Mouse (Mus musculus) frontal cortex, postnatal 14 days (tissue): ENCODE measurements at regions not wholly inside any gene's neighbourhood (a gene's known extent, or its start where the extent isn't known, plus 50 kb on each side); places are given as distances from the start of the nearest gene placed in this dataset.

ENCODE experiments used
- DNase-seq, 2 experiments: peaks; one replicate each; pipeline ENCODE4 v3.0.0; 2022; ENCODE audit warnings: low spot score in 2 of 2

DNA sequence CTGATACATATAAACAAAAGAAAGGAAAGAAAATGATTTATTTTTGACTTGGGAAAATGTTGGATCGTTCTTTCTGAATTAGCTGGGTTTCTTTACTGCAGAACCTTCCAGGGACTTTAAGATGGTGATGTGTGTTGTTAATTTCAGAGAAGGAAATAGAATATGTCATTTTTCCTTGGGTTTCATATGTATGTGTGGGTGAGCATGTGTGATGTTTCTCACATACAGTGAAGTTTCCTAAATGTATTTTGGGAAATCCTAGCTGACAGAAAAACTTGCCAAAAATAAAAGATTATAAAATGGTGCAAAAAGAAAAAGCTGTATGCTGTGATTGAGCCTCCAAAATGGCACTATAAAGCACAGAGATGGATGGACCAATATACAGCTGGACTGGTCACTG is 319.2 kb downstream of the Lmx1a start:
- DNase-seq: no peak

DNA sequence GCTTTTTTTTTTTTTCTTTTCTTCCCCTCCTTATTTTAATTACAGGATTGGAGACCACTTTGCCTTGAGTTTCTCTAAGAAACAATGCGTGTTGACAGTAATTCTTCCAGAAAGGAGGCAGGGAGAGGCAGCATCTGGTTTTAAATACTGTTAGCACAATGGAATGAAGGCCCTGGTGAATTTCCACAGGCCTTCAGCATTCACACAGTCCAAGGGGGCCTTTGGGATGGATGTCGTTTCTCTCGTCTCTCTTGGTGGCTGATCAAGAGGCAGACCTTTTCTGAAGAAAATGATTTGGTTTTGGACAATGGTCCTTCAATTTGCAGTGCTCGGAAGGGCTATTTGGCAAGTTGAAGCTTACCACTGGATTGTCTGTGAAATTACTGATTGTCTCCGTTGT is 321.4 kb downstream of the Lmx1a start:
- DNase-seq: no peak

DNA sequence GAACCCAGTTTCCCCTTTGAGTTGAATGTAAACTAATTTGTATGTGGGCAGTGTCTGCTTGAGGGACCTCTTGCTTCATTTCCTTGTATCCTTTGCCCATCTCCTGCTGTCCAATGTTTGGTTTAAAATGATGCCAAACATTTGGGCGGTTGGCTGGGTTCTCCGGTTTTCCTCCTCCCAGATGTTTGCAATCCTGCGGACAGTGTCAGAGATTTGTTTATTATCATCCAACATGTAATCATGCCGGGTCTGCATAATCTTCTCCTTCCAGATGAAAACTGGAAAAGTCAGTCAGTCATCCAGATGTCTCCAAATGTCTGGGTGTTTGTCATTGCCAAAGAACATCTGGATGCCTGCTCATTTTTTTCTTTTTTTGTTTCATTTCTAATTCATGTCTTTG is 323.0 kb downstream of the Lmx1a start:
- DNase-seq: no peak

DNA sequence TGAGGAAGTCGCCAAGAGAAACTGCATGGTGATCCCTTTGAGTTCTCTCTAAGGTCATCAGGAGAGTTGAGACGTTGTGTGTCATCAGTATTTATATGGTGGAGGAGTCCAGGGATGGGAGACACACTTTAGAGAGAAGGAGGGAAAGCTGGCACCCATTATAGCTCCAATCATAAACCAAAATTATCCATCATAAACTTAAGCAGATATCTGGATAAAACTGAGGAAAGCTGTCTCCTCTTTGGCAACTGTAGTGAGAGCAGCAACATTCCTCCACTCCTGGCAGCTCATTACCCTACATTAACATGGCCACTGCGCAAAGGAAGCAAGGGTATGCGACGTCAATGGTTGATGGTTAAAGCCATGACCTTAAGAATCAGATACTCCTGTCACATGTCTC is 323.6 kb downstream of the Lmx1a start:
- DNase-seq: no peak

DNA sequence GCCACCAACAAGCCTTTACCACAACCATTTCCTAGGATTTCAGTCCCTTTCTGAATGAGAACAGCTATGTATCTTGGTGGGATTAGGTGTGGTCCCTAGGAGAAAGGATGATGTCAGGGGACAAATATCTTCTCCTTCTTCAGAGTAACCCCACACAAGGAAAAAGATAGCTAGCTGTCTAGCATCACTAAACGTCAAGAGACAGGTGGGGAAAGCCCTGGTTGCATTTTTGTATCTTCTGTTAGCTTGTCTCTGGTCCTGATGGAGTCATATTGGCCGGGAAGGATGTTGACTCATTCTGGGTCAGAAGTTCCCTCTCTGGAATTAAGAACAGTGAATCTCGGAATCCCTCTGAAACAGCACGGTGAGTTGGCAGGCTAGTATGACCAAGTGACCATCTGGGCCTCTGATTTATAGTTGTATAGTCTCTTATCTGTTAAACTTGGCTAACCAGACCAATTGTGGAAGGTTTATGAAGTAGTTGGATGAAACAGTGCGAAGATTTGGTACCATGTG is 327.4 kb downstream of the Lmx1a start:
- no peak for DNase-seq

DNA sequence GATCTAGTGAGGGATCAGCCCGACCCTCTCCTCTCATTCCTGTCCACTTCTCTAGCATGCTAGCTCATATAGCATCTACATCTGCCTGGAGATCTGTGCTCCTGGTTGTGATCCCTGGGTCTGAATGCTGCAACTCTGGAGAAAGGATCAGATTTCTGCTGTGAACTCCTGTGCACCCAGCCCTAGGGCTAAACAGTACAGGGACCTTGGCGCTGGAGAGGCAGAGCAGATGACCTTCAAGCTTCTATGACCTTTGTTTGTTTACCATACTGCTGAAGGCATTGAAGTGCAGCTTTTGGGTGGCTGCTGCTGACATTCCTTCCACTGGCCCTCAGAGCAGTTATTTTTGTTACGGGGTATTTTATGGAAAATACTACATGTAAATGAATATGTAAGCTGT is 337.4 kb downstream of the Lmx1a start:
- no peak for DNase-seq

DNA sequence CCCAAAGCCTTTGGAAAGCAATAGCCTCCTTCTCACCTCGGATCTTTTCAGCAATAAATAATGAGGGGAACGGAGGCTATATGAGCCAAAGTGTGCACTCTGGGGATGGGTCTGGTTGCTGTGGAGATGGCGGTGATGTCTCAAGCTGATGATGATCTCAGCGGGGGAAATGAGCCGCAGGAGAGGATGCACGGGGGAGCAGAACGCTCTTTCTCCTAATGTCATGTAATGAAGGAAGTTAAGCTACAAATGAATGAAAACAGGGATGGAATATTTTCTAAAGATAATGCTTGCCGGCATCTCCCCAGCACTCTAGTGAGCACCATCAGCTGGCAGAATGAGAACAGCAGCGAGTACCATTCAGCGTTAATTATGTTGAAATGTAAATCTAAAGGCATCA is 355.7 kb downstream of the Lmx1a start:
- no peak for DNase-seq

DNA sequence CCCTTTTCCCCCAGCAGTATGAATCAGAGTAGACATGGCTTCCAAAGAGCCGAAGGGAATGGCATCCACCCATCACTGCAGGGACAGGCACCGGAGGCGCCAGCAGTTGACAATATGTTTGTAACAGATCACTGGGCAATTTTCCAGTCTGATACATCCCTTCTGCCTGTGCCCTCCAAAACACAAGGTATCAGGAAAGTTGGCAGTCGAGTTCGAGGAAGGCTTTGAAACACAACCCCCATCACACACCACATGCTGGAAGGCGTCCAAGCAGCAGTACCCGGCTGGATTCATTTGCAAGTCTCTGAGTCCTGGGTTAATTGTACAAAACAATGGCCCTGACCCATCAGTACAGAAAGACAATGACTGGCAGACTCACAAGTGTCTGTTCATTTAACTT is 357.3 kb downstream of the Lmx1a start:
- DNase-seq: no peak

DNA sequence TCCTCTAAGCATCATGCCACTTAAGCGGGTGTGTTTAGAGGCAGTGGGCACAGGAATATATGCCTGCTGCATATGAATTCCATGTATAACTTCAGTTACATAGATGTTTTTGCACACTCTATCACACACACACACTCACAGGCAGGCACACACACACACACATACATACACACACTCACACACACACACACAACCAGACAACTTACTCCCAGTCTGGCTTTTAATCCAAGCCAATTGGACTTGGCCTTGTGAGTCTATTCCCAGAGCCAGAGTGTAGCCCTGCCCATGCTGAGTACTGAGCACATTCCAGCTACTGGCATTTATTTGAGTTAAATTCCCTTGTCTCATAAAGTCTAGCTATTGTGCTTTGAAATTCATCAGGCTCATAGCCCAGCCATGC is 357.7 kb downstream of the Lmx1a start:
- DNase-seq: no peak

DNA sequence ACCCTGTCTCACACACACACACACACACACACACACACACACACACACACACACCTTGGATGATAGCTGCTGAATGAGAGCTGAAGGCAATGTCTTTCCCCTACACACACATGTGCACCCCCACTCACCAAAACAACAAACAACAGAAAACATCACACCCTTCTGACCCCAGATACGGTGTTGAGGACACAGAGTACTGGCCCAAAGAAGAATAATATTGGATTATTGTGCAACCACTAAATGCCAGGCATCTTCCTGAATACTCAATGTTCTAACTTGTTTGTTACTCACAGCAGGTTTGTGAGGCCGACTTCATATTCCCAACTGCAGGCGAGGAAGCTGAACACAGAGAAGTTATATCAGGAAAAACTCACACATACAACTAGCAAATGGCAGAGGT is 360.9 kb downstream of the Lmx1a start:
- no peak for DNase-seq

DNA sequence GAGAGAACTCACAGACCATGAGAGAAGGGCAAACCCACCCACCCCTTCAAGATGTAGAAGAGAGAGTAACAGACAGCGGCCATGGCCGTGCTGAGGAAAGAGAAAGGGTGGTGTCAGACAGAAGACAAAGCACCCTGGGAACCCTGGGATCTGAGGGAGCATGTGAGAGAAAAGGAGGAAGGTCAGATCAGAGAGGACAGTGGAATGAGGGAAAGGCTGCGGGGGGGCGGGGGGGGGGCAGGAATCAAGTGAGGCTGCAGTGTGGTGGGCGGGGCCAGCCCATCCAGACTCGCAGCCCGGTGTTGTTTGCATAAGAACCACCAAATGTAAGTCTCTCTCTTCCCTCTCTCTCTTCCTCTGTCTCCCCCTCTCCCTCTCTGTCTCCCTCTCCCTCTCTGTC is 367.4 kb downstream of the Lmx1a start:
- no peak for DNase-seq

DNA sequence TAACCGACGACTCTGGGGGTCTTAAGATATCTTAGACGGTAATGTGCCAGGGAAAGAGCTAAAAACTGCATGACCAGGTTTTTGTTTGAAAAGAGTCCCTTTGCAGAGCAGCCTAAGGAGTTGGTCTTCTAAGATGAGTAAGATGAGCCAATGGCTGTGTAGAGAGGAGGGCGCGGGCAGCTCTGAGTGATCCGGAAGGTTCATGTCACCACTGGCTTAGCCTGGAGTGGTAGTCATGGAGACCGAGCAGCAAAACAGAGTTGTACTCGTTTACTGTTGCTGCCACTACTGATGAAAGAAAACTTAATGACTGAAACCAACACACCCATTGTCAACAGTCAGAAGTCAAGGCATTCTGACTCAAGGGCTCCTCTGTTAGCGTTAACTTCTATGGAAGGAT is 368.4 kb downstream of the Lmx1a start:
- no peak for DNase-seq

DNA sequence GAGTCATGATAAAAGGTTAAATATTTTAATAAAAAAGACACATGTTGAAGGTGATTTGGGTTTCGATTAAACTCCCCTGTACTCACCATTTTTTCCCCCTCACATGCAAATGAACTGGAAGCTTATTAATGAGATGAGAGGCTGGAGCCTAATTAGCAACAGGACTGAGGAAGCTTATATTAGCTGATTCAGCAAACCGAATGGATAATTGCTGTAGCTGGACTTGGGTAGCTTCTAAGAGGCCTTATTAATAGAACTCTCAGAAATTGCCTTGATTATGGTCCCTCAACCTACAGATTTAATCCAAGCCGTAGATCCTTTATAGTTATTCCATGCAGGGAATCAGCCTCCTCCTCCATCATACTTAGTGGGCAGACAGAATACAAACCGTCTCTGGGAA is 369.7 kb downstream of the Lmx1a start:
- no peak for DNase-seq

DNA sequence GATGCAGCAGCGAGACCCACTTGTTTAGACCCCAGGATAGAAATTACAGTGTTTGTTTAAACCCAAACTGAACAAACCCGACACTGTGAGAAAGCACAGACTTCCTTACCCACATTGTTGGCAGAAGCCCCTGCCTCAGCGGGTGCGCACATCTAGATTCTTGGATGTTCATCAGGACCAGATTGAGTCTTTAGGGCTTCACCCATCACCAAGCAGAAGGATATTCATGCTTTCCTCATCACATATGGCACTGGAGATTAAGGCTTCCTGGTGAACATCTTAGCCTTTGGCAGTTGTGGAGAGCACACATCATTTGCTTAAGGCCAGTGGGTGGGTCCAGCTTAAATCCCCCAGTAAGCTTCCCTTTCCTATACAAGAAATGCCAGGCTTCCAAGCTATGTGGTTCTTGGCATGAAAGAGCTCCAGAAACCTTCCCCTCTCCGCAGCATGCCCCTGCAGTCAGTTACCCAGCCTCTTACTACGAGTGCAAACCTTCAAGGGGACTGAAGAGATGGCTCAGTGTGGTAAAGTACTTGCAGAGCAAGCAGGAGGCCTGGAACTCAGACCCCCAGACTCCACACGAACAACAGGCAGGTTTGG is 367.9 kb downstream of the Pbx1 start:
- no peak for DNase-seq

DNA sequence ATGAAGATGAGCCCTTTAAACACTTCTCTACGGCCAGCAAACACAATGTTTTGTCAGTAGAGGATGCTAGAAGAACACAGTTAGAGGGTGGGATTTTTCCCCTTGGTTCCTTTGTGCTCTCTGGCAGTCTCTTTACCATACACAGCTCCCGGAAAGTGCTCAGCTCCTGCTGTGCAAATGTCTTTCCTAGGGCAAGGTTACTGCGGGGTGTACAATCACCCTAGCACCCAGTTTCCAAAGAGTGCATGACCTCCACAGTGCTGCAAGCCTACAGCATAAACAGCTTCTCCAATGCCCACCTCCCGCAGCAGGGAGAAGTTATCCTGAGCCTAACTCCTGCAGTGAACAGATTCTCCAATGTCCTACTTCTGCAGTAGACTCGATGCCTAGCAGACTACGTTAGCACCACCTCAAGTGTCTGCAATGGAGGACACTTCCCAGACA is 366.4 kb downstream of the Pbx1 start:
- DNase-seq: no peak

DNA sequence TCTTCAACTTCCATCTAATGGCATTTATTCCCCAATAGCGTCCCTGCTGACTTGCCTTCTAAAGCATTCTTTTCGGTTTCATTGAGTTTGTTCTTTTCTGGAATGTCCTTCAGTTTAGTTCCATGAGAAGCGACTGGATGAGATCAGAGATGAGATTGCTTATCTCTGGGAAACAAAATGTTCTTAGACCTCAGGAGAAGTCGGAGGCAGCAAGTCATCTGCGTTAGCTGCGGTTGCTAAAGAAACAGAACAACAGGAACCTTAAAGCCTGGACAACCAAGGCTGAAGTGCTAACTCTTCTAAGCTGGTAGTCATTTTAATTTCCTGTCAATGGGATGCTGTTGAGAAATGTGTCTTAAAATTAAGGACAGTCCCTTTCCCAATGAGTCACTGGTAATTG is 365.3 kb downstream of the Pbx1 start:
- no peak for DNase-seq

DNA sequence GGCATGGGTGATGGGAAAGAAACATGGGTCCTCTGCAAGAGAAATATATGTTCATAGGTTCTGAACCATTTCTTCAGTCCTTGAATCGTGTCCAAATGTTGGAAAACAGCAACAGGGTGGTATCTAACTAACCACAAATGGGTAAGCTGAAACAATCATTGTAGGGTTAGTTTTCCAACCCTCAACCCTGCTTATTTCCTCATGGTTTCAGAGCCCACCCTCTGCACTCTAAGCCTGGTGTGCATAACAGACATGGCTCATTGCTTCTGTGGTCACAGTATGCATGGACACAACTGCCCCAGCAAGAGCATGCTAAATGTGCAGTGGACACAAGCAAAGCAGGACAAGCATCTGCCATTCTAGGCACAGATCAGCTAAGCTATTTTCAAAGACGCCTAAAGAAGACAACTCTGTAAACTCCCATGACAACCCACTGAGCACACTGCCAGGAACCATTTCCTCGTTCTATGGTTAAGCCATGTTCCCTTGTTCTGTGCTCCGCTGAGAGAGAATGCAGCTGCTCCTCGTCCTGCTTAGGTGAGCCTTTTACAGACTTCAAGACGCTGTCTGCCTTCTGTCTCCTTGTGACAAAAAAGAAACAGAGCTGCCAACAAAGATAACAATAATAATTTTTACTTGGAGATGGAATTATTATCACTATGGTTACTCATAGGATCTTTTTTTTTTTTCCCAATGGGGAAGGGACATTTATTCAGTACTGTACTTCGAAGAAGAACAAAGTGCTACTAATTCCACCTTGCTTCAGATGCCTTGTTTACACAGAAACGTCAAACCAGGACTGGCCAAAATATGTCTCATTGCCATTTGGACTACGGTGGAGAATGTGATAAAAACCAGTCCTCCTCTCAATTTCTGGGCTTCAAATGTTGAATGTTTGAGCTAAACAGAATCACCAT is 363.8 kb downstream of the Pbx1 start:
- DNase-seq: no peak

DNA sequence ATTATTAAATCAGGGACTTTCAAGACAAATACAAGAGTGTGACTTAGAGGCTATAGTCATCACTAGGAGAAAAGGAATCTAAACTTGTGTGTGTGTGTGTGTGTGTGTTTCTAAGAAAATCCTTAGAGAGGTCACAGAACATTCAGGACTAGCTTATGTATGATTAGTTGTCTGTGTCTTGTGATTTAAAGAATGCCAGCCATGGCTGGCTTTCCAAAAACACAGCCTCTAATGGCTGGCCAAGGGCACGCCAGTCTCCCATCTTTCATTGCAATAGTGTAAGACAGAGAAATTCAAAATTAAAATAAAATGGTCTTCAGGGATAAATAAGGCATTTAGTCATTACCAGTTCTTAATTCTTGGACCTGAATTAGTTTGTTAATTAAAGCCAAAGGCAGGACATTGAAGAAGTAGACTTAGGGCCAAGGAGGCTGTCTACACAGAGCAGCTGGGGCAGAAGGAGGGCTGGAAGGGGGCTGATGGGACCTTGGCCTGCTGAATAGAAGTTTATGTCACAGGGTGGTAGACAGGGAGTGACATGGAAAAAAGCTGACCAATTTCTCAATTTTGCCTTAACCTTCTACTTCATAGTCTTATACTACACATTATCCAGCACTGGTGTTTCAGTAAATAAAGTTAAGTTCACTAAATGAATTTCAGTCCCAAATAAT is 363.0 kb downstream of the Pbx1 start:
- DNase-seq: no peak
